Mouse (Mus musculus): ENCODE measurements around the gene Olfr1297. TPM values are rescaled to one million over a fixed set of nuclear protein-coding genes. Genes with fewer than 3 reads are reported as not detected.

The Olfr1297 gene
- total RNA-seq (2021), result not detected
- long read RNA-seq, experiment 1, result 0 reads
- long read RNA-seq, experiment 2, result 0 reads

- DNase-seq (ENCODE audit: low spot score in 2 of 2), result no peak
These were observed at the start of gene Olfr1297 for GRCm38 (mm10) chr2:111626397-111626796. Olfr1297 (minus strand) TSS chr2:111626497.

- DNase-seq (ENCODE audit: low spot score in 2 of 2), result no peak
These were observed 34.8 kb upstream of the Olfr1297 start, which contains the start of gene Olfr1299 for GRCm38 (mm10) chr2:111661119-111661518. Olfr1299 (plus strand) TSS chr2:111661419.

- DNase-seq (ENCODE audit: low spot score in 2 of 2), result no peak
These were observed 22.8 kb upstream of the Olfr1297 start, which contains the start of gene Olfr1298 for GRCm38 (mm10) chr2:111649101-111649500. Olfr1298 (minus strand) TSS chr2:111649201.

- DNase-seq (ENCODE audit: low spot score in 2 of 2), result no peak
These were observed 56.7 kb downstream of the Olfr1297 start, which contains the start of gene Olfr1295 for GRCm38 (mm10) chr2:111569581-111569980. Olfr1295 (minus strand) TSS chr2:111569681.

Other genes starting within 250 kb of the Olfr1297 start
- not detected for gene Olfr1286, start 203.4 kb downstream of the Olfr1297 start, total RNA-seq (2021)
- gene Olfr1287, start 177.4 kb downstream of the Olfr1297 start, total RNA-seq (2021), result not detected
- gene Olfr1288, start 152.4 kb downstream of the Olfr1297 start, total RNA-seq (2021), result not detected
- gene Olfr1289, start 145.7 kb downstream of the Olfr1297 start, total RNA-seq (2021), result not detected
- gene Olfr1290, start 132.7 kb downstream of the Olfr1297 start, total RNA-seq (2021), result not detected
- gene Olfr1291-ps1, start 129.3 kb downstream of the Olfr1297 start, total RNA-seq (2021), result not detected
- not detected for gene Olfr1293-ps, start 101.3 kb downstream of the Olfr1297 start, total RNA-seq (2021)
- not detected for gene Olfr1294, start 86.2 kb downstream of the Olfr1297 start, total RNA-seq (2021)
- not detected for gene Olfr1295, start 56.8 kb downstream of the Olfr1297 start, total RNA-seq (2021)
- not detected for gene Olfr1298, start 22.7 kb upstream of the Olfr1297 start, total RNA-seq (2021)
- not detected for gene Olfr1299, start 34.9 kb upstream of the Olfr1297 start, total RNA-seq (2021)
- gene Olfr1301, start 124.5 kb upstream of the Olfr1297 start, total RNA-seq (2021), result not detected
- not detected for gene Olfr1302, start 150.9 kb upstream of the Olfr1297 start, total RNA-seq (2021)
- not detected for gene Olfr1303, start 193.8 kb upstream of the Olfr1297 start, total RNA-seq (2021)

Data from left cerebral cortex, adult 18-20 months (tissue).